Mouse (Mus musculus): ENCODE measurements at regions not wholly inside any gene's neighbourhood (a gene's known extent, or its start where the extent isn't known, plus 50 kb on each side); places are given as distances from the start of the nearest gene placed in this dataset.
"Not testable (repeated sequence)": the region's sequence is repeated elsewhere in the genome, so short reads cannot be mapped to it uniquely, and the experiment has no call there.

- H3K27me3 ChIP-seq; H3K27ac ChIP-seq (replicated peaks); H3K36me3 ChIP-seq; H3K4me1 ChIP-seq; H3K4me2 ChIP-seq (replicated peaks); H3K9ac ChIP-seq (replicated peaks); H3K4me3 ChIP-seq; H3K9me3 ChIP-seq: not testable (repeated sequence)
- WGBS: no CpG with 5 or more reads among the region's 8 CpGs
- ATAC-seq (replicated peaks): peak; percentile 92
Observed at GRCm38 (mm10) chr17:6547064-6547760, 54.3 kb upstream of the Dynlt1c start.

DNA sequence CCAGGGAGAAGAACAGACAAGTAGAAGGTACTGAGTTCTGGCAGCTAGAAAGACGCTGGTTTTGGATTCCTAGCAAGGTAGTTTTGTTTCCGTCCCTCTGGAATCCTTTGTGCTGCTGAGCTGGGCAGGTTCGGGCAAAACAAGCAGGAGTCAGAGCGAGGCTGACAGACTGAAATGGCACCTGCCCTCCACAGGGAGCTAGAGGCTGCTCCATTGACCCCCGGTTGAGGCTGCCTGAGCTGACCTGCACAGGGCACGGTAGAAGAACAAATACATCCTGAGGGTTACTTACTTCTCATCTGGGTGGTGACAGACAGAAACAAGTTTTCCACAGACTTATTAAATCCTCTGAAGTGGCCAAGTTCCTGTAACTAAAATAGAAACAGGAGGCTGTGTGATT lies 53.5 kb upstream of the Dynlt1c start:
- WGBS: no CpG with 5 or more reads among the region's 6 CpGs
- not testable (repeated sequence) for H3K9ac ChIP-seq (replicated peaks); H3K4me1 ChIP-seq; H3K27me3 ChIP-seq; H3K36me3 ChIP-seq; H3K27ac ChIP-seq (replicated peaks); H3K4me3 ChIP-seq; H3K9me3 ChIP-seq; H3K4me2 ChIP-seq (replicated peaks)
- ATAC-seq (replicated peaks): peak; percentile 47
